Mouse (Mus musculus) brain, embryonic 14.5 days (tissue): Measurements from ENCODE around the gene Atp5j2.

Source experiments
- CTCF ChIP-seq: fragments of 200-500 bp; IDR thresholded peaks from 2 replicates; pipeline ENCODE4 v1.5.1; 2012; ENCODE audit warnings: inconsistent platforms, mild to moderate bottlenecking, moderate library complexity, borderline replicate concordance; ENCODE audit not compliant: insufficient read depth, insufficient read length; ENCODE audit errors: extremely low read depth
- POLR2A ChIP-seq: fragments of 200-500 bp; IDR thresholded peaks from 2 replicates; pipeline ENCODE4 v1.6.1; 2012; ENCODE audit warnings: mild to moderate bottlenecking, inconsistent platforms, borderline replicate concordance; ENCODE audit not compliant: poor library complexity, insufficient read depth, insufficient read length, severe bottlenecking; ENCODE audit errors: extremely low read depth

DNA sequence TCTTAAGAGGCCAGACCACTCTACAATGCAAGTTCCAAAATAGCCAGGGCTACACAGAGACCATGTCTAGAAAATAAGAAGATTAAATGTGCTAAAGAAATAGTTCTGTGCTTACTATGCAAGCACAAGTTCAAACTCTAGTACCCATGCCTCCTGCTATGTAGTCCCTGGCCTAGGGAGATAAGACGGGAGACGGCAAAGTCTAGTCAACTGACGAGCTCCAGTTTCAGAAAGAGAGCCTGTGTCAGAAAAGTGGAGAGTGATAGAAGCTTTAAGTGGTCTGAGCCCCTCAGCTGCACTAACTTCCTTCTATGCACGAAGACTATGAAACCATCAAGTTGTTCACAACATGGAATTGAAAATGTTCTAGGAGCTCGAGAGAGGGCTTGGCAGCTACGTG, 42.6 kb downstream of the Atp5j2 start:
- TF ChIP-seq CTCF (no peak), POLR2A (no peak)
